Mouse (Mus musculus) limb, embryonic 14.5 days (tissue): ENCODE results near the gene Mllt6. TPM values are rescaled to one million over a fixed set of nuclear protein-coding genes. Genes with fewer than 3 reads are reported as not detected.

Experiments
- ATAC-seq: fragments of 200-750 bp; cut with Nextera tagmentation; 2 replicates; pipeline ENCODE4 v1.8.0; 2017; ENCODE audit warnings: low read depth, moderate number of reproducible peaks, moderate TSS enrichment; ENCODE audit not compliant: low FRiP score
- DNase-seq: peaks from one replicate; pipeline ENCODE4 v3.0.0-alpha.2; 2015; ENCODE audit warnings: low spot score
- H3K27ac ChIP-seq: fragments of 300-500 bp; sonication (generic); replicated peaks from 2 replicates; pipeline ENCODE4 v1.5.1; 2014; ENCODE audit warnings: low read depth, mild to moderate bottlenecking, low read length, moderate library complexity, mixed read lengths
- H3K27me3 ChIP-seq: fragments of 300-500 bp; sonication (generic); 2 replicates; pipeline ENCODE4 v1.6.1; 2014; ENCODE audit warnings: low read length, mixed read lengths; ENCODE audit not compliant: control insufficient read depth, insufficient read depth
- H3K36me3 ChIP-seq: fragments of 300-500 bp; sonication (generic); 2 replicates; pipeline ENCODE4 v1.6.1; 2014; ENCODE audit warnings: mild to moderate bottlenecking, low read length, moderate library complexity, mixed read lengths; ENCODE audit not compliant: control insufficient read depth, insufficient read depth
- H3K4me1 ChIP-seq: fragments of 300-500 bp; sonication (generic); 2 replicates; pipeline ENCODE4 v1.6.1; 2014; ENCODE audit warnings: antibody characterized with exemption, low read length, mixed read lengths; ENCODE audit not compliant: control insufficient read depth, insufficient read depth
- H3K4me2 ChIP-seq: fragments of 300-500 bp; sonication (generic); replicated peaks from 2 replicates; pipeline ENCODE4 v1.6.1; 2014; ENCODE audit warnings: low read depth, mild to moderate bottlenecking, low read length, moderate library complexity; ENCODE audit not compliant: severe bottlenecking
- H3K4me3 ChIP-seq: fragments of 300-500 bp; sonication (generic); replicated peaks from 2 replicates; pipeline ENCODE4 v1.5.1; 2014; ENCODE audit warnings: low read length
- H3K9ac ChIP-seq: fragments of 300-500 bp; sonication (generic); 2 replicates; pipeline ENCODE4 v1.6.1; 2014; ENCODE audit warnings: mild to moderate bottlenecking, low read depth, low read length, moderate library complexity; ENCODE audit not compliant: severe bottlenecking
- H3K9me3 ChIP-seq: fragments of 300-500 bp; sonication (generic); 2 replicates; pipeline ENCODE4 v1.6.1; 2016; ENCODE audit warnings: low read length; ENCODE audit not compliant: control insufficient read depth
- POLR2A ChIP-seq: fragments of 200-500 bp; IDR thresholded peaks from 2 replicates; pipeline ENCODE4 v1.8.0; 2012; ENCODE audit warnings: inconsistent platforms, mild to moderate bottlenecking, moderate library complexity, borderline replicate concordance; ENCODE audit not compliant: insufficient read depth, insufficient read length; ENCODE audit errors: extremely low read depth
- WGBS: fragments of 180-500 bp; shearing (Covaris S2); extraction: QIAGEN DNeasy Blood & Tissue Kit; methylation state at CpG from one replicate; pipeline ENCODE4 v1.1.7; 2014; 5-methylcytosine and 5-hydroxymethylcytosine counted together
- polyA plus RNA-seq, 2 experiments: library from polyadenylated mRNA; depleted of rRNA in 1 of 2; stranded (reverse) in 1 of 2; unstranded in 1 of 2; fragments of >200 nt; fragmentation: Nextera tagmentation in 1 of 2; extraction: Ambion mirVana in 1 of 2; gene quantifications; 2 replicates each; pipeline versions ENCODE4 v1.2.1 to v1.2.3; 2012 to 2014

The Mllt6 gene
- polyA plus RNA-seq (2012; rRNA removed) = 28.6 and 36.0 TPM in 2 replicates
- 4.9 and 6.1 TPM in 2 replicates for polyA plus RNA-seq (2014; fragmentation: Nextera tagmentation; extraction: Ambion mirVana)

- TF ChIP-seq POLR2A = no peak
- H3K4me1 ChIP-seq = peaks cover 27% of the 10 kb centered on the region
- H3K36me3 ChIP-seq = peaks cover 26% of the 10 kb centered on the region
- DNase-seq = peak; percentile 86
- WGBS = 3% methylated on average over 27 of the region's 76 CpGs
- ATAC-seq = peak; percentile 73
- H3K27ac ChIP-seq = peak within 1 kb of the TSS; percentile 71
- peaks cover 17% of the 10 kb centered on the region for H3K27me3 ChIP-seq
- peak within 1 kb of the TSS; percentile 85 for H3K4me3 ChIP-seq
- peak within 1 kb of the TSS; percentile 63 for H3K4me2 ChIP-seq
- no peaks in the 10 kb centered on the region for H3K9me3 ChIP-seq
- H3K9ac ChIP-seq = peak within 1 kb of the TSS; percentile 85
These were observed at the start of gene Mllt6 for GRCm38 (mm10) chr11:97662893-97663527. TSS of gene Mllt6 (plus strand) at chr11:97663414.

- H3K4me3 ChIP-seq = no peak overlapping the region
- no peaks in the 10 kb centered on the region for H3K4me1 ChIP-seq
- no peaks in the 10 kb centered on the region for H3K36me3 ChIP-seq
- H3K4me2 ChIP-seq = no peak overlapping the region
- 70% methylated on average over 4 of the region's 4 CpGs for whole genome bisulfite sequencing
- H3K9me3 ChIP-seq = no peaks in the 10 kb centered on the region
- no peak overlapping the region for H3K9ac ChIP-seq
- H3K27me3 ChIP-seq = peaks cover 14% of the 10 kb centered on the region
- H3K27ac ChIP-seq = no peak overlapping the region
- ATAC-seq (no peak), DNase-seq (no peak)
- no peak for TF ChIP-seq POLR2A
These were observed 47.9 kb upstream of the Mllt6 start for GRCm38 (mm10) chr11:97615276-97615675.

GRCm38 (mm10) chr11:97618368-97618767, 44.8 kb upstream of the Mllt6 start:
- Histone ChIP-seq H3K36me3 (no peaks in the 10 kb centered on the region), H3K9me3 (no peaks in the 10 kb centered on the region), H3K4me3 (no peak overlapping the region), H3K9ac (no peak overlapping the region), H3K4me1 (no peaks in the 10 kb centered on the region), H3K4me2 (no peak overlapping the region), H3K27me3 (peaks cover 14% of the 10 kb centered on the region), H3K27ac (no peak overlapping the region)
- no peak for TF ChIP-seq POLR2A
- ATAC-seq = no peak
- no peak for DNase-seq
- 47% methylated on average over 11 of the region's 11 CpGs for WGBS

GRCm38 (mm10) chr11:97619391-97619795, 43.8 kb upstream of the Mllt6 start:
- no peak for TF ChIP-seq POLR2A
- Histone ChIP-seq H3K4me3 (no peak overlapping the region), H3K4me1 (no peaks in the 10 kb centered on the region), H3K27me3 (peaks cover 14% of the 10 kb centered on the region), H3K27ac (no peak overlapping the region), H3K36me3 (no peaks in the 10 kb centered on the region), H3K4me2 (no peak overlapping the region), H3K9ac (no peak overlapping the region), H3K9me3 (no peaks in the 10 kb centered on the region)
- WGBS = 41% methylated on average over 5 of the region's 5 CpGs
- ATAC-seq (no peak), DNase-seq (peak; percentile 40)

- Histone ChIP-seq H3K4me1 (peaks cover 4% of the 10 kb centered on the region; the same call in 1 of the 2 replicates), H3K9me3 (no peaks in the 10 kb centered on the region), H3K4me2 (no peak overlapping the region), H3K9ac (no peak overlapping the region), H3K27ac (no peak overlapping the region), H3K4me3 (no peak overlapping the region), H3K27me3 (peaks cover 32% of the 10 kb centered on the region), H3K36me3 (no peaks in the 10 kb centered on the region)
- DNase-seq = peak; percentile 65
- ATAC-seq = peak; percentile 41; the same call in 1 of the 2 replicates
- TF ChIP-seq POLR2A = no peak
- 4% methylated on average over 6 of the region's 6 CpGs for WGBS
These were observed 40.8 kb upstream of the Mllt6 start for GRCm38 (mm10) chr11:97622440-97622839.
